Mouse (Mus musculus) bone marrow macrophage, adult 2 months (primary cell): Measurements from ENCODE around the gene Dcaf11. TPM values are rescaled to one million over a fixed set of nuclear protein-coding genes. Genes with fewer than 3 reads are reported as not detected.

ENCODE experiments used
- H3K27ac ChIP-seq: 2 replicates; pipeline ENCODE4 v1.5.1; 2012; ENCODE audit warnings: low read depth, low read length; ENCODE audit not compliant: insufficient read depth
- H3K4me1 ChIP-seq: 2 replicates; pipeline ENCODE4 v1.6.1; 2012; ENCODE audit warnings: low read length; ENCODE audit not compliant: control insufficient read depth, insufficient read depth
- H3K4me3 ChIP-seq: 2 replicates; pipeline ENCODE4 v1.5.1; 2012; ENCODE audit warnings: mild to moderate bottlenecking, low read length, moderate library complexity; ENCODE audit not compliant: insufficient read depth
- CTCF ChIP-seq: IDR thresholded peaks from 2 replicates; pipeline ENCODE4 v1.5.1; 2012; ENCODE audit warnings: low read depth, mild to moderate bottlenecking, low read length, moderate library complexity
- POLR2A ChIP-seq: IDR thresholded peaks from 2 replicates; pipeline ENCODE4 v1.6.1; 2012; ENCODE audit warnings: mild to moderate bottlenecking, low read depth, low read length, borderline replicate concordance
- polyA plus RNA-seq: library from polyadenylated mRNA; stranded (reverse); fragments of >200 nt; gene quantifications from 2 replicates; pipeline ENCODE4 v1.2.4, GENCODE M21; 2012; ENCODE audit not compliant: missing spikeins, insufficient read depth, insufficient read length

The Dcaf11 gene
- polyA plus RNA-seq, 1 experiment = 57.0 TPM

DNA sequence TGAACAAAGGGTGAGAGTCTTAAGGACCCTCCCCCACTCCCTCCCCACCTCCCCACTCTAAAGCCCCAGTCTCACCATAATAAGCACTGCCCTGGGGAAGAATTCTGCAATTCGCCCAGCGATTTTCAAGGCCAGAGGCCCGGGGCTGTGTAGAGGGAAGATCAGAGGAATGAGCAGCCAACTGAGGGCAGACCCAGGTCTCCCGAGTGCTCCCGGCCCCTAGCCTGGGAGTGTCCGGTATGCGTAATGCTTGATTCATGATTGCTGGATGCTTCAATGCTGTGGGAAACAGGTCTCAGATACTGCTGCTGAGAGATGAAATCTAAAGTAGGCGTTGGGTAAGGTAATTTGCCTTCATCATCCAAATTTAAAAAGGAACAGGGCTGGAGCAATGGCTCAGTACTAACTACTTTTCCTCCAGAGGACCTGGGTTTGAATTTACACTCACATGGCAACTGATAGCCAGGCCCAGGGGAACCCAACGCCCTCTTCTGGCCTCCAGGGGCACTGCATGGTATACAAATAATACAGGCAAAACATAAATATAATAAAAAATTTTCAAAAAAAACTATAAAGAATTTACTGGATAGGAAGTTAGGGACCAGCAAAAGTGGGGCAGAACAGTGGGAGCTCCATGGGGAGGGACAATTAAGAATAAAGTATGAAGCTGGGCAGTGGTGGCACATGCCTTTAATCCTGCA is 22.3 kb downstream of the Dcaf11 start:
- Histone ChIP-seq H3K27ac (no peak overlapping the region), H3K4me3 (no peak overlapping the region), H3K4me1 (peaks cover 24% of the 10 kb centered on the region)
- TF ChIP-seq POLR2A (no peak), CTCF (peak; percentile 56)

- no peak for TF ChIP-seq CTCF
- no peak for TF ChIP-seq POLR2A
- H3K27ac ChIP-seq = no peak overlapping the region
Measured at GRCm38 (mm10) chr14:55584303-55584701, 24.5 kb downstream of the Dcaf11 start.

DNA sequence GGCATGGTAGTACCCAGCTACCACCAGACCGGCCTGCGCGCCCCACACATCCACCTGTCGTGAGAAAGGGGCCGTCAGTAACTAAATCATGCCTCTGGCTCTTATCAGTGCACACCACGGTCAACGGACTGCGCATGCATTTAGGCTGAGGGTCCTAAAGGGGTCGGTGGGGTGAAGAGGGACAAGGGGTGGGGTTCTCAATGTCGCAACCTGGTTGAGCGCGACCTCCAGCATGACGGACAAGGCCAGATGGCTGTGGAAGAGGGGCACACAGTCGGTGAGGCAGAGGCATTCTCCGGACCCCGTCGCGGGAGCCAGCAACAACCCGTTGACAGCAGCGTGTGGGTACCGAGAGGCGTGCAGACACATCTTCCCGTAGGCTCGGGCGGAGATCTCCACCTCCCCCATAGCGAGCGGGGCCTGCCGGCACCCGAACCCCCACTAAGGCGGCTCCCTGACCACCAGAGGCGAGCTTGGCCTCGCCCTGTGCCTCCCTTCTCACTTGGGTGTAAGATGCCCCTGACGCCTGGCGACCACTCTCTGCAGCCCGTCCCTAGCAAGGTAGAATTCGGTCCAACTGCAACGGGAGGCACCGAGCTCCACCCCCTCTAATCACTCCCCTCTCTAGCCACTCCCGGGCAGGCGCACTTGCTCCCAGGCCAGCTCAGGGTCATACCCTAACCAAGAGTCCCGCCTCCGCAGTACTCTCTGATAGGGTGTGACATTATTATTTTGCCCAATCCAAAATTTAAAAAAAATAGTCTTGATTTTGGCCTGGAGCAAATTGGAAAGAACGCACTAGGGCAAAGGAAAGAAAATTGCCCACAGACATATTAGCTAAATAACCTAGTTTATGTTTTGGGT is 25.1 kb downstream of the Dcaf11 start, which contains the start of gene Emc9:
Gene Emc9 (minus strand): TSS at position 601 of the 864 bp plus-strand sequence.
- H3K4me1 ChIP-seq = peaks cover 18% of the 10 kb centered on the region

More at GRCm38 (mm10) chr14:55584303-55584701, 24.5 kb downstream of the Dcaf11 start:
- peaks cover 20% of the 10 kb centered on the region for H3K4me1 ChIP-seq
- peak overlapping the region; percentile 79 for H3K4me3 ChIP-seq

DNA sequence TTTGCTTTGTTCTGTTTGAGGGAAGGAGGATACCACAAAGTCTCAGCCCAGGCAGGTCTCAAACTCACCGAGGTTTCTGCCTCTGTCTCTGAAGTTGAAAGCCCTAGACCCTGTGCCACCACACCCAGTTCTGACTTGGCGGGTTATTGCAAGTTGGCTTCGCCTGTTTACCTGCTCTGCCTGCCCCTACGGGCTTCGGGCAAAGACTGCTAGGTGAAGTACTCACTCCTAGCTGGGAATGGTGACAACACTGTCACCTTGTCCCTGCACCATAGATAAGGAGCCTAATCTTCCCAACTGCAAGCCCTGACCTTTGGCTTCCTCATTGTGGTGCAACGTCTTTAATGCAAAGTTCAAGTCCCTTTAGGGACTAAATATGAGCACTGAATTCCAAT is 25.8 kb downstream of the Dcaf11 start:
- H3K27ac ChIP-seq = peak overlapping the region; percentile 63

More for the DNA sequence above, 25.1 kb downstream of the Dcaf11 start, which contains the start of gene Emc9:
- H3K27ac ChIP-seq = peak within 1 kb of the TSS; percentile 63
- H3K4me3 ChIP-seq = peak within 1 kb of the TSS; percentile 79
- TF ChIP-seq POLR2A (no peak), CTCF (no peak)

DNA sequence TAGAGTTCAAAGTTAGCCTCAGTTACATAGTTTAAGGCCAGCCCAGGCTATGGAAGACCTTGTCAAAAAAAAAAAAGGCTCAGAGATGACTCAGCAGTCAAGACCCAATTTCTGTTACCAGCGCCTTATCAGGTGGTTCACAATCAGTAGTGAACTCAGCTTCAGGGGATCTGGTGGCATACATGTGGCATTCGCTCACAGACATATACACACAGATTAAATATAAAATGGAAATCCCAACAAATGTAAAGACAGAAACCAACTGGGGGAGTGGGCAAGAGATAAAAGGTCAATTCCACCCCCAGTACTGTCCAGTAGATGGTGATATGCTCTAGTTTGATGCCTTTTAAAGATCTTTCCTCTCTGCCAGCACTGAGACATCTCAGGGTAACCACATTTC is 26.3 kb downstream of the Dcaf11 start:
- no peak overlapping the region for H3K4me3 ChIP-seq
- TF ChIP-seq CTCF (no peak), POLR2A (no peak)
- peak overlapping the region; percentile 63 for H3K27ac ChIP-seq
- peaks cover 18% of the 10 kb centered on the region for H3K4me1 ChIP-seq

More for the DNA sequence above, 25.8 kb downstream of the Dcaf11 start:
- no peak for TF ChIP-seq POLR2A
- no peak for TF ChIP-seq CTCF
- Histone ChIP-seq H3K4me1 (peaks cover 18% of the 10 kb centered on the region), H3K4me3 (peak overlapping the region; percentile 14; the same call in 1 of the 2 replicates)

DNA sequence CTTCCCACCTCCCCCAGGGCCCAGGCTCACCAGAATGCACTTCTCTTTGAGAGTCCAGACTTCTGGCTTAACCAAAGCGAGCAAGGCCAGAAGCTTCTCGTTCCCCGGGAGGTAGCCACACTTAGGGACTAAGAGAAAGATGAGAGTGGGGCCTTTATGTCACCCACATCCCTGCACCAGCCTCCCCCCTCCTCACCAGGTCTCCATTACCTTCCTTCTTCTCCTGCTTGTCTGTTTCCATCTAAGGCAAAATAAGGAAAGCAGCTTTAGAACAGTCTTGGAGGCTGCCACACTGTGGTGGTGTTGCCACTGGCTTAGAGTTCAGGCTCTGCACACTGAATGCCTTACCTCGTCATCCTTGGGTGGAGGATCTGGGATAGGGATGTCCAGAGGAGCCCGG is 29.5 kb downstream of the Dcaf11 start:
- H3K27ac ChIP-seq = no peak overlapping the region
- no peak overlapping the region for H3K4me3 ChIP-seq
- TF ChIP-seq POLR2A (no peak), CTCF (no peak)
- H3K4me1 ChIP-seq = peaks cover 17% of the 10 kb centered on the region

GRCm38 (mm10) chr14:55589771-55590448 is 30.1 kb downstream of the Dcaf11 start:
- Histone ChIP-seq H3K27ac (peak overlapping the region; percentile 62), H3K4me3 (peak overlapping the region; percentile 76), H3K4me1 (peaks cover 13% of the 10 kb centered on the region)
- no peak for TF ChIP-seq CTCF
- no peak for TF ChIP-seq POLR2A

GRCm38 (mm10) chr14:55590748-55591330 is 31.0 kb downstream of the Dcaf11 start, which contains the start of gene Psme2:
Psme2 (minus strand) TSS chr14:55591113.
- TF ChIP-seq POLR2A (no peak), CTCF (no peak)
- peaks cover 8% of the 10 kb centered on the region for H3K4me1 ChIP-seq
- H3K4me3 ChIP-seq = peak within 1 kb of the TSS; percentile 94
- peak within 1 kb of the TSS; percentile 95 for H3K27ac ChIP-seq

- Histone ChIP-seq H3K27ac (peak within 1 kb of the TSS; percentile 95), H3K4me1 (peaks cover 2% of the 10 kb centered on the region), H3K4me3 (peak within 1 kb of the TSS; percentile 94)
- TF ChIP-seq POLR2A (no peak), CTCF (no peak)
Measured at GRCm38 (mm10) chr14:55591331-55591891, 31.6 kb downstream of the Dcaf11 start, which contains the start of gene Rnf31. Rnf31 (plus strand) TSS chr14:55591708.

GRCm38 (mm10) chr14:55592226-55592625 is 32.4 kb downstream of the Dcaf11 start:
- Histone ChIP-seq H3K4me1 (peaks cover 2% of the 10 kb centered on the region), H3K27ac (no peak overlapping the region), H3K4me3 (peak overlapping the region; percentile 78)
- TF ChIP-seq POLR2A (no peak), CTCF (no peak)
